Mouse (Mus musculus) spleen, adult 12 weeks (tissue): ENCODE results near the gene Rnaseh2b.

Experiments
- DNase-seq: peaks from one replicate; pipeline ENCODE4 v3.0.0; 2022; ENCODE audit warnings: low spot score

The Rnaseh2b gene

DNA sequence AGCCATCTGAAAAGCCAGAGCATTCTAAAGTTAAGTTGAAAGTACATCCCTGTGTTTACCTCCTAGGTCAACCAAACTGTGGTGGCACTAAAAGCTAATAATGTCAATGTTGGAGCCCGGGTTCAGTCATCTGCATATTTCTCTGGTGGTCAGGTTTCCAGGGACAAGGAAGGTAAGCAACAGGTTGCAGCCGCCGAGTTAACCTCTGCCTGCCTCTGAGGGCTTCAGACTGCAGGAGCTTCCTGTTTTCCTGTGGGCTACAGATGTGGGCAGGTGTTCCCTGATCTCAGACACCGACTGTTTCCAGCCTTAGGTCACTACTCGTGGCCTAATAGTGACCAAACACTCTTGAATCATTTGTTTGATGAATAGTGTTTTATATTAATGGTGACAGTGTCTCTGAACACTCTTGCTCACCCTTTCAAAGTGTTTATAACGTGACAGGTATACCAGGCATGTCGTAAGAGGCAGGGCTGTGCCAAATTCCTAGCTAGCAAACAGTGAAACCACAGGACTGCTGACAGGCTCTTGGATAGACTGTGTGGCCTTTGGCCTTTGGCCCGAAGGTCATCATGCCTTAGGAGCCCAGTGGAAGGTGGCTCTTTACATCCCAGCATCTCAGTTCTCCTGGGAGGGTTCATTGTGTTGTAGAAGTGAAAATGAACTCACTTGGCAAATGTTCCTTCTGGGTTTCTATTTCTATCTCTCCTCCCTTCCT lies 69.0 kb downstream of the Rnaseh2b start:
- no peak for DNase-seq

- no peak for DNase-seq
Observed at GRCm38 (mm10) chr14:62363774-62364173, 71.4 kb downstream of the Rnaseh2b start.

DNA sequence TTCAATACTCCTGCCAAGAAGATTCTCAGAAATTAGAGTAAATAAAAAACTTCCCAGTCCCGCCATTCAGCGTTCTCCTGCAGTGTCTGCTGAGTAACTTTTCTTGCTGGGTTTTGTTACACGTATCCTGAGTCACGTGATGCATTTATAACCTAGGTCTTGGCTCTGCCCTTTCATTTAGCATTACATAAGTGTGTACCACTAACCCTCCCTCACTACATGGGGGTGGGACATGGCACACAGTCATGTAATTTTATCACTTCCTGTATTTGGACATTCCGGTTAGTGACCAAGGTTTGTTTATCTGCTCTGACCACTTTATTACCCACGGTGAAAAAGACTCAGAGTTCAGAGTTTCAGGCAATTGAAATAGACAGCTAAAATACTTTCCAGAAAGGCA lies 78.4 kb downstream of the Rnaseh2b start:
- no peak for DNase-seq

GRCm38 (mm10) chr14:62374001-62374400 lies 81.6 kb downstream of the Rnaseh2b start:
- no peak for DNase-seq

DNA sequence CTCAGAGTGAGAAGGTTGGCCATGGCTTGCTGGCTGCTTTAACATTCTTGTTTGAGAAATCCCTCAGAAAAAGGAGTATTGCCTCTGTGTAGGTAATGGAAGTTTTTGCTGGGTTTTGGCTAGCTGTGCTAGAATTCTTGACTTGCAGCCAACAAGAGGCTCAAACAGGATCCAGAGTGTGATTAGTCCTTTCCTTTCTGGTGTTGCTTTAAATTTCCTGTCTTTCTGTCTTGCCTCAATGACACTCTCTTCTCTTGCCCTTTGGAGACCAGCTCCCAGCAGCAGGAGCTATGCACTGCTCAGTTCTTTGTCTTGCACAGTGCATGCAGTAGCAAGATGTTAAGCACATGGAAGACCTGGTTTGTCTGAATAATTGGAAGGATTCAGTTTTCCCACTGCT lies 83.3 kb downstream of the Rnaseh2b start:
- DNase-seq: no peak

DNA sequence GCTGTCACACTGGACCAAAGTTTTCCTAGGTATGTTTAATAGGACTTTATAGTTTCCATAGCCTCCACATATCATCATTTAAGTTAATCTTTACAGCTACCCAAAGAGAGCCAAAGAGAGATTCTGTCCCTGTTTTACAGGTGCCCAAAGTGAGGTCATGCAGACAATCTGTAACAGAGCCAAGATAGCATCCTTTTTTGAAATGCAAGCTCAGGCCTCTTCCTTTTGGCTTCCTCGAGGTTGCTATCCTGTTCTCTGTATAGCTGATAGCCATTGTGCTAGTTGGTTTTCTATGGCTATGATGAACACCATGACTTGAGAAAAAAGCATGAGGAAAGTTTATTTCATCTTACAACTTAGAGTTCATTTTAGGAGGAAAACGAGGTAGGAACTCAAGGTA lies 83.7 kb downstream of the Rnaseh2b start:
- no peak for DNase-seq

GRCm38 (mm10) chr14:62379391-62379790 lies 87.0 kb downstream of the Rnaseh2b start:
- DNase-seq: no peak

GRCm38 (mm10) chr14:62380606-62381005 lies 88.2 kb downstream of the Rnaseh2b start:
- DNase-seq: no peak

DNA sequence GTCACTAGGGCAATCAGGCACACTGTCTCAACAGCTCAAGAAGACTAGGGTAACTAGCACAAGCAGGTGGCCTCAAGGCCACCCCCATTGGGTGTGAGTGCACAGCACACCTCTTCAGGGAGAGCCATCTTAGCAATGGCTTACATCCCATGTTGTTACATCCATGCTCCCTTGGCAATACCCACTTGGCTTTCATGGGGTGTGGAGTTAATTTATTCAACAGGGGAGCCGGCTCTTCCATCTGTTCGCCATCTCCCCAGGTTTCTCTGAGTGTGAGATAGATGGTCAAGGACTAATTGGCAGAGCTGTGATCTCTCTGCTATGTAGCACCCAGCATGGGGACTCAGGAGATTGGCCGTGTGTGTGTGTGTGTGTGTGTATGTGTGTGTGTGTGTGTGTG lies 90.7 kb downstream of the Rnaseh2b start:
- DNase-seq: no peak

- no peak for DNase-seq
Observed at GRCm38 (mm10) chr14:62383786-62384299, 91.5 kb downstream of the Rnaseh2b start.

GRCm38 (mm10) chr14:62389064-62389728 lies 96.8 kb downstream of the Rnaseh2b start:
- no peak for DNase-seq

GRCm38 (mm10) chr14:62389729-62390536 lies 97.5 kb downstream of the Rnaseh2b start:
- no peak for DNase-seq

GRCm38 (mm10) chr14:62392754-62393153 lies 100.4 kb downstream of the Rnaseh2b start:
- DNase-seq: no peak

DNA sequence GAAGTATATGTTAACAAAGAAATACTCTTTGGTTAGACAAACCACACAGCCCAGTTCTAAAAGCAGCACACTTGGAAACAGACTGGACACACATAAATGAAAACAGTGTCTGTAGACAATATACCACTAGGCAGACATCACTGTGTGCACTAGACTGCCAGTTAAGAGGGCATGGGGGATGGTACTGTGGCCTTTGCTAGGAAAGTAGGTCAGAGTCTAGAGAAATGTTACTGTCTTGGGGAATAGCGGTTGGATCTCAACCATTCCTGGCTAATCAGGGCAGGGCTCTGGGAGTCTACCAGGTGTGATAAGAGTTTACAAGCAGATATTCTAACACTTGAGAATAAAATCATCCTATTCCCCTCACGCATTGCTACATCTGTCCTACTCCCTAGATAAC lies 103.0 kb downstream of the Rnaseh2b start:
- no peak for DNase-seq

- DNase-seq: no peak
Observed at GRCm38 (mm10) chr14:62416007-62416741, 123.8 kb downstream of the Rnaseh2b start.

DNA sequence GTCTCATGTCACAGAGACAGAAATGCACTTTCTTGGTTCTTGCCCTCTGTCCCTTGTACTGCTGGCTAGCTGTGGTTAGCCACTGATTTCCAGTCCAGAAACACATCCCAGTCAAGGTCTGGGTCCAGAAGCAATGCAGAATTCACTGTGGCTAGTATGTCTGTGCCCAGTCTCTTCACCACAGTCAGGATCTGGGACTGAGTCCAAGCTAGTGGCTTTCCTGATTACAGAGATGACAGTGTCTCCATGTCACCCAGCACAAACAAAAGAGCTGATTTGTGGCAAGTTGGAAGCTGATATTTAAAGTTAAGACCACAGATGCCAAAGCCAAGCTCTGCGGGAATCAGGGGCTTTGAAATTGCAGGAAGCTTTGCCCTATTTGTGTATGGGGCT lies 124.3 kb downstream of the Rnaseh2b start:
- no peak for DNase-seq

DNA sequence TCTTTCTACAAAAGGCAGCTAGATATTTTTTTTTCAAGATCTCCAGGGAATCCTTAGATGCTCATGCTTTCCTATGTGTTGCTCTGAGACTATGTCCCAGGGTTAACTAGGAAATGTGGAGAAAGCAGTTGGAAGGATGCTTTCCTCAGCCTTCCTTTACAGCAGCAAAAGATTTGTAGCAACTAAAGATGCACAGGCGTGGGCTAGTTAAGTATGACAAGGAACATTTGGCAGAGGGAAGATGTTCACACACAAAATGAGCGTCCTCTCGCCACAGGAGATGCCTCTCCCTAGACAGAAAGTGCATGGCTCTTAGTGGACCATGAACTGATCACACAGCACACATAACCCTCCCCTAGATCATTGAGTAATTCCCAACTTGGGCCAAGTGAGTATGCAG lies 125.1 kb downstream of the Rnaseh2b start:
- DNase-seq: no peak

DNA sequence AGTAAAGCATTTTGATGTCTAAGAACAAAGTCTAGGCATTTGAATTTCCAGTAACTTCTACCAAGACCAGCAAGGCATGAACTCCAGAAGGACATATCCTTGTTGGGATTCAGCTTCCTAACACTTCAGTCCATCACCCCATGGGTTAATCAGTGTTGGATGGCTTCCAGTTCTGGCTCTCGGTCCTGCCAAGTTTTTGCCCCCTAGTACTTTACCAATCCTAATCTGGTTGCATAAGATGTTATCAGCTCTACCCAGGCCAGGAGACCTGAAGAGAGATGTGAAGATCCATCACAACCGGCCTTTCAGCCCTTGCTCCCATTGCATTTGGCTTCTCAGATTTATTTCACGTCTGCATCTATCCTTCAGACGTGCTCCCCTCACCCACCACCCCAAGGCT lies 129.9 kb downstream of the Rnaseh2b start:
- DNase-seq: no peak
